Comparison of ENCODE assay signal across 20 mouse cellular contexts in the genomic region with DNA sequence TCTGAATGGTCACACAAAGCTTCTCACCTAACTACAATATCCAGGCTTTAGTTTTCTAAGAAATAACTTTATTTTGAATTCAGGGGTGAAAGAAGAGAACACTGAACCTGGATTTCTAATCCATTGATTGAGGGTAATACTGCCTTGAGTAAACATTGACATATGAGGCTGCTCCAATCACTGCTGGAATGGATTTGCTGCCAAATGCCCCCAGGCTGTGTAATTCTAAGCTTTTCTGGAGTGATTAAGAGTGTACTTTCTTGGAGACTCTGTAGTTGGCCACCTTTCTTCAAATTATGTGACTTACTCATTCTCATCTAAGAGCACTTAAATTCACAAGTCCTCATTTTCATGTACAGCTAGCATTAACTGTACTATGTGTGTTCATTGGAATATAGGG.
DNase-seq lines count a peak whose midpoint lies in the region; ATAC-seq and TF ChIP-seq lines count a peak whose summit lies in the region.
"Had no signal": no experiment of that assay in that cellular context is flagged by ENCODE, and none has a peak within 500 bp of the region (broad histone marks: within the 10 kb centered on the region; RNA-seq: fewer than 3 reads in every experiment).

No protein-coding gene starts in this region.

- intact Hi-C loops in left cerebral cortex, postnatal 4 days (cut with DNase I) = no loop called here
- intact Hi-C loops in left cerebral cortex, adult 2 months (cut with DNase I) = no loop called here

- H3K27me3 ChIP-seq in embryonic facial prominence, embryonic 10.5 days (replicated peaks; ENCODE audit: low read depth, poor library complexity, severe bottlenecking) = no peaks in the 10 kb centered on the region
- H3K27me3 ChIP-seq in forebrain, embryonic 11.5 days (ENCODE audit: control insufficient read depth, insufficient read depth, low read length) = no peaks in the 10 kb centered on the region
- H3K27me3 ChIP-seq: embryonic facial prominence, embryonic 12.5 days; forebrain, embryonic 13.5 days; heart, embryonic 12.5 days; hindbrain, embryonic 15.5 days; Patski had no signal

- H3K9ac ChIP-seq in forebrain, embryonic 11.5 days (ENCODE audit: low read length) = no peak overlapping the region
- H3K9ac ChIP-seq: embryonic facial prominence, embryonic 12.5 days; forebrain, embryonic 13.5 days; forebrain, postnatal 0 days; heart, embryonic 12.5 days; hindbrain, embryonic 15.5 days had no signal

- H3K4me3 ChIP-seq in left cerebral cortex, adult 2 months = no peak overlapping the region
- no peak overlapping the region for H3K4me3 ChIP-seq in embryonic facial prominence, embryonic 10.5 days
- no peak overlapping the region for H3K4me3 ChIP-seq in forebrain, embryonic 11.5 days (ENCODE audit: low read depth, low read length)
- H3K4me3 ChIP-seq: embryonic facial prominence, embryonic 12.5 days; forebrain, embryonic 13.5 days; gastrocnemius, adult 2 months; heart, embryonic 12.5 days; hindbrain, embryonic 15.5 days had no signal

- peak; percentile 12 to 31 for DNase-seq in cerebellum, postnatal 10 days
- DNase-seq in cerebellum, postnatal 36 days = no peak
- DNase-seq in left cerebral cortex, postnatal 4 days = peak; percentile 5
- no peak for DNase-seq in left cerebral cortex, adult 2 months (ENCODE audit: extremely low spot score in 1 of 2, low spot score in 2 of 2)
- peak; percentile 22 for DNase-seq in embryonic facial prominence, embryonic 10.5 days (ENCODE audit: low spot score)
- DNase-seq in kidney, postnatal 36 days = no peak
- no peak for DNase-seq in forebrain, embryonic 11.5 days (ENCODE audit: low spot score)
- DNase-seq: adrenal gland, postnatal 14 days; cerebellum, adult 11 months; cerebellum, adult 8-10 months; forebrain, postnatal 0 days; gastrocnemius, adult 2 months; gastrocnemius, postnatal 25 days; kidney, adult 11 months had no signal

- no peak overlapping the region for H3K27ac ChIP-seq in left cerebral cortex, adult 2 months
- no peak overlapping the region for H3K27ac ChIP-seq in embryonic facial prominence, embryonic 10.5 days (replicated peaks)
- no peak overlapping the region for H3K27ac ChIP-seq in forebrain, embryonic 11.5 days (ENCODE audit: low read depth, low read length)
- H3K27ac ChIP-seq: embryonic facial prominence, embryonic 12.5 days; forebrain, embryonic 13.5 days; gastrocnemius, adult 2 months; hindbrain, embryonic 15.5 days had no signal

- no peaks in the 10 kb centered on the region for H3K36me3 ChIP-seq in embryonic facial prominence, embryonic 10.5 days (replicated peaks)
- no peaks in the 10 kb centered on the region for H3K36me3 ChIP-seq in forebrain, embryonic 11.5 days (ENCODE audit: control insufficient read depth, insufficient read depth, low read length)
- H3K36me3 ChIP-seq: embryonic facial prominence, embryonic 12.5 days; heart, embryonic 12.5 days; hindbrain, embryonic 15.5 days had no signal

- no peak for ATAC-seq in forebrain, embryonic 11.5 days (replicated peaks; ENCODE audit: low FRiP score)
- ATAC-seq: activated CD4-positive, CD25-positive, alpha-beta regulatory T cell, adult 4 months; forebrain, embryonic 13.5 days; forebrain, postnatal 0 days; Patski had no signal

- TF ChIP-seq CTCF in left cerebral cortex, adult 2 months (IDR thresholded peaks at IDR 0.05) = no peak

- no peak overlapping the region for H3K4me2 ChIP-seq in forebrain, embryonic 11.5 days (ENCODE audit: low read depth, low read length, severe bottlenecking)
- H3K4me2 ChIP-seq: embryonic facial prominence, embryonic 12.5 days; forebrain, embryonic 13.5 days; heart, embryonic 12.5 days; hindbrain, embryonic 15.5 days had no signal

- H3K4me1 ChIP-seq in embryonic facial prominence, embryonic 10.5 days = peaks cover 8% of the 10 kb centered on the region; the same call in 1 of the 2 replicates
- no peaks in the 10 kb centered on the region for H3K4me1 ChIP-seq in forebrain, embryonic 11.5 days (replicated peaks; ENCODE audit: control insufficient read depth, insufficient read depth, low read length)
- H3K4me1 ChIP-seq: embryonic facial prominence, embryonic 12.5 days; forebrain, embryonic 13.5 days; heart, embryonic 12.5 days; hindbrain, embryonic 15.5 days had no signal

- 0 out of 2 replicates have a peak, but pooled peaks cover 5% of the 10 kb centered on the region for H3K9me3 ChIP-seq in embryonic facial prominence, embryonic 10.5 days
- no peaks in the 10 kb centered on the region for H3K9me3 ChIP-seq in forebrain, embryonic 11.5 days (ENCODE audit: control insufficient read depth, low read length)
- H3K9me3 ChIP-seq: embryonic facial prominence, embryonic 12.5 days; forebrain, embryonic 13.5 days; hindbrain, embryonic 15.5 days had no signal

Comparison
In these comparisons a context has a peak if more than half of its experiments do, and no peak if none do; other contexts are left out.
1. DNase-seq: peak in cerebellum, postnatal 10 days (2 of 2), left cerebral cortex, postnatal 4 days (single experiment) and embryonic facial prominence, embryonic 10.5 days (single experiment); none in cerebellum, postnatal 36 days (0 of 2), left cerebral cortex, adult 2 months (0 of 2), kidney, postnatal 36 days (0 of 2) and forebrain, embryonic 11.5 days (single experiment).